Mouse (Mus musculus) forebrain, embryonic 15.5 days (tissue): Measurements from ENCODE around the gene Hist1h3f. TPM values are rescaled to one million over a fixed set of nuclear protein-coding genes. Genes with fewer than 3 reads are reported as not detected.
A peak's percentile ranks its signal among the peaks of the same experiment; 100 is the strongest.

Experiments used
- ATAC-seq: fragments of 200-750 bp; cut with Nextera tagmentation; replicated peaks from 2 replicates; pipeline ENCODE4 v1.8.0; 2017; ENCODE audit warnings: mild to moderate bottlenecking, moderate TSS enrichment, moderate library complexity
- H3K27ac ChIP-seq: fragments of 300-500 bp; sonication (generic); replicated peaks from 2 replicates; pipeline ENCODE4 v1.5.1; 2015; ENCODE audit warnings: mild to moderate bottlenecking, inconsistent platforms
- H3K27me3 ChIP-seq: fragments of 300-500 bp; sonication (generic); 2 replicates; pipeline ENCODE4 v1.6.1; 2015; ENCODE audit warnings: inconsistent platforms
- H3K36me3 ChIP-seq: fragments of 300-500 bp; sonication (generic); 2 replicates; pipeline ENCODE4 v1.6.1; 2015; ENCODE audit warnings: mild to moderate bottlenecking, inconsistent platforms
- H3K4me1 ChIP-seq: fragments of 300-500 bp; sonication (generic); 2 replicates; pipeline ENCODE4 v1.6.1; 2015; ENCODE audit warnings: inconsistent platforms
- H3K4me2 ChIP-seq: fragments of 300-500 bp; sonication (generic); replicated peaks from 2 replicates; pipeline ENCODE4 v1.6.1; 2015; ENCODE audit warnings: mild to moderate bottlenecking, inconsistent platforms
- H3K4me3 ChIP-seq: fragments of 300-500 bp; sonication (generic); 2 replicates; pipeline ENCODE4 v1.5.1; 2015; ENCODE audit warnings: mild to moderate bottlenecking, inconsistent platforms
- H3K9ac ChIP-seq: fragments of 300-500 bp; sonication (generic); replicated peaks from 2 replicates; pipeline ENCODE4 v1.6.1; 2015; ENCODE audit warnings: mild to moderate bottlenecking, inconsistent platforms
- H3K9me3 ChIP-seq: fragments of 300-500 bp; sonication (generic); 2 replicates; pipeline ENCODE4 v1.6.1; 2016; ENCODE audit warnings: inconsistent platforms
- WGBS: fragments of 180-500 bp; shearing (Covaris S2); methylation state at CpG from one replicate; pipeline ENCODE4 v1.1.7; 2015; ENCODE audit warnings: mixed read lengths; 5-methylcytosine and 5-hydroxymethylcytosine counted together
- polyA plus RNA-seq: library from polyadenylated mRNA; unstranded; fragments of >200 nt; fragmentation: Nextera tagmentation; extraction: Ambion mirVana; gene quantifications from 2 replicates; pipeline ENCODE4 v1.2.1, GENCODE M21; 2015

The Hist1h3f gene
- polyA plus RNA-seq = 0.46 and 0.94 TPM in 2 replicates

DNA sequence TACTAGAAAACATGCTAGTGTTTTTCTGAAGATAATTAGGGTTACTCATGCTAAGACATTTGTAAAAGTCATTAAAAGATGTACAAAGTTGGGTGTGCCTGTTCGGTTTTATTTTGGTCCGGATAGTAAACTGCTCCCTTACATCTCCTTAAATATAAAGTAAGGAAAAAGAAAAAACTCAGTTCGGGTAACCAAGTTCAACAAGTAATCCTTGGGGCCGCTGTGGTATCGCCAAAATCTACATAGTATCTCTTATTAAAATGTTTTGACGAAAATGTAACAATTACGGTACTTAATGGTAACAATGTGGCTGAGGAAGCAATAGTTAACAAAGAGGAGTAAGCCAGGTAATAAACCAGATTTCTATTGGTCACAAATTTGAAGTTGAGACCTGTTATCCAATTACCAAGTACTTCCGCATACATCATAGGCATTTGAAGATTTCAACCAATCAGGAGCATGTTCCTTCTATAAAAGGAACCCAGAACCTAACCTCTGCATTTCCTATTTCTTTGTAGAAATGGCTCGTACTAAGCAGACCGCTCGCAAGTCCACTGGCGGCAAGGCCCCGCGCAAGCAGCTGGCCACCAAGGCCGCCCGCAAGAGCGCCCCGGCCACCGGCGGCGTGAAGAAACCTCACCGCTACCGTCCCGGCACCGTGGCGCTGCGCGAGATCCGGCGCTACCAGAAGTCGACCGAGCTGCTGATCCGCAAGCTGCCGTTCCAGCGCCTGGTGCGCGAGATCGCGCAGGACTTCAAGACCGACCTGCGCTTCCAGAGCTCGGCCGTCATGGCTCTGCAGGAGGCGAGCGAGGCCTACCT lies at the start of gene Hist1h3f:
TSS of gene Hist1h3f (plus strand) at position 88 of the 822 bp plus-strand sequence.
- Histone ChIP-seq H3K27me3 (no peaks in the 10 kb centered on the region), H3K4me2 (peak within 1 kb of the TSS; percentile 83), H3K27ac (peak within 1 kb of the TSS; percentile 97), H3K9ac (peak within 1 kb of the TSS; percentile 65), H3K9me3 (no peaks in the 10 kb centered on the region), H3K4me3 (peak within 1 kb of the TSS; percentile 55), H3K36me3 (no peaks in the 10 kb centered on the region), H3K4me1 (peaks cover 8% of the 10 kb centered on the region; the same call in 1 of the 2 replicates)
- peak; percentile 97 for ATAC-seq
- WGBS = under 1% methylated on average over 34 of the region's 45 CpGs

DNA sequence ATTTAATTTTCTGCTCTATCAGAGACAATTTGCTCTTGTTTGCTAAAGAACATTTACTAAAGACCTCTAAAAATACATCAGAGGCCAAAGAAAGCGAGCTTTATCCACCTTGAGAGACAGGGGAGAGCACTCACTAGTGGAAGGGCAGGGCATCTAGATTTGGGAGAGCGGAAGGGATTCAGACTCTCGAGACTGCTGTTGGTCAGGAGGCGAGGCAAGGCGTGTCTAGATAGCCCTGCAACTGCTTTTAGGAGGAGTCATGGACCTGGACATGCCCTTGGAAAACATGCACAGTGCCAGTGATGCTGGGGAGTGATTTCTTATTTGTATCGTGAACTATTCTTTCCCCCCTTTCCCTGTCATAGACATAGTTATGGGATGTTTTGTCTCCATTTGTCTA lies 48.3 kb upstream of the Hist1h3f start:
- Histone ChIP-seq H3K27ac (no peak overlapping the region), H3K4me3 (no peak overlapping the region), H3K9ac (no peak overlapping the region), H3K4me1 (peaks cover 11% of the 10 kb centered on the region), H3K27me3 (no peaks in the 10 kb centered on the region), H3K9me3 (no peaks in the 10 kb centered on the region), H3K4me2 (no peak overlapping the region), H3K36me3 (no peaks in the 10 kb centered on the region)
- WGBS = 74% methylated on average over 6 of the region's 6 CpGs
- no peak for ATAC-seq

DNA sequence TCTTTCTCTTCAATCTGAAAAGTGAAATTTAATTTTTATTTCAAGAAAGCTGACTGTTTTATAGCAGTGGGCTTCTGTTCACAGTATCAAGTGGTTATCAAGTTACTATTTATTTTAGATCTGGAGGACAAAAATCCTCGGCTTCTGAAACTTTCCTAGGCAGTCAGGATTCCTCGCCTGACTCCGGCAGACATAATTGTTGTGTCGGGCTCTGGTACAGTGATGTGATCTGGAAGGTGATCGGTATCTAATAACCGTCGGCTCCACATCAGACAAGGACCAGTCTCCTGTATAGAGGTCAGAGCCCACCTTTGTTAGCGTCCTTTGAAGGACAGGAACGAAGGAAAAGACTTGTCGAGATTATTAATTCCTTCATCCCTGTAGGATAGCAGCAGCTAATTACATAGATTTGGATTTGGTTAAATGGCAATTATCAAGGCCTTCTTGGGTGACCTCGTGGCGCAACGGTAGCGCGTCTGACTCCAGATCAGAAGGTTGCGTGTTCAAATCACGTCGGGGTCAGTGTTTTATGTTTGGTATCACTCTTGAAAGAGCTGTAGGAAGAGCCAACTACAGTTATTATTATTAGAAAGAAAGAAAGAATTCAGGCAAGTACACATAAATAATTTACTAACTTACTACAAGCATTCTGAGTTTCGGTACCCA lies 46.1 kb upstream of the Hist1h3f start:
- Histone ChIP-seq H3K4me2 (peak overlapping the region; percentile 31), H3K4me1 (peaks cover 4% of the 10 kb centered on the region; the same call in 1 of the 2 replicates), H3K4me3 (peak overlapping the region; percentile 22), H3K9me3 (no peaks in the 10 kb centered on the region), H3K9ac (no peak overlapping the region), H3K27ac (no peak overlapping the region), H3K27me3 (no peaks in the 10 kb centered on the region), H3K36me3 (no peaks in the 10 kb centered on the region)
- ATAC-seq = no peak
- WGBS = 6% methylated on average over 19 of the region's 19 CpGs

DNA sequence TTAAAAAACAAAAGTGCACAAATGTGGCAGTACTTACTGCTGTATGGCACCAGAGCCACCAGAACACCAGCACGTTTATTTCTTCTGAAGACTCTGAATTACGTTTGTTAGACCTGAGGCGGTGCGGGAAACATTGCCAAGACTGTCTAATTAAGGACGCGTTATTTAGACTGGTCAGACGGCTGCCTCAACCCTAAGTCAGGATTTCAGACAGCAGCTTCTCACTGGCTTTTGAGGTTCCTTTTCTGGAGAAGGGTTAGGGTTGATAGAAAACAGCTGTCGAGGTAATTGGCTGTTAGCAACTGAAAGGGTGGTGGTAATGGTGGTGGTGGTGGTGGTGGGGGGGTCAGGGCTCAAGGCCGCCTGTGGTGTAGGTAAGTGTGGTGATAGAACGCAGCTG lies 45.2 kb upstream of the Hist1h3f start:
- H3K36me3 ChIP-seq = no peaks in the 10 kb centered on the region
- H3K9ac ChIP-seq = no peak overlapping the region
- no peak for ATAC-seq

DNA sequence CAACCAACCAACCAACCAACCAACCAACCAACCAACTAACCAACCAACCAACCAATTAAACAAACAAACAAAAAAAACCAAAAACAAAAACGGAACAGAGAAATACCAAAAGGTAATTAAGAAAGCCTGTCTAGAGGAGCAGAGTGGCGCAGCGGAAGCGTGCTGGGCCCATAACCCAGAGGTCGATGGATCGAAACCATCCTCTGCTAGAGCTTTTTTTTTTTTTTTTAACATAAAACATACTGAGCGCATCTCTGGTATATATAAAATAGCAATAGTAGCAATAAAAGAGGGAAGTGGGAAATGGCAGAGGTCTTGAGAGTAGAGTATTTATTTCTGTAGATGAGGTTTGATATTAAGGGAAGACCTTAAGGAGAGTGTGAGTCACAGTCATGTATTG lies 43.9 kb upstream of the Hist1h3f start:
- no peak for ATAC-seq
- H3K4me2 ChIP-seq = no peak overlapping the region
- no peak overlapping the region for H3K4me3 ChIP-seq
- H3K36me3 ChIP-seq = no peaks in the 10 kb centered on the region
- no peak overlapping the region for H3K9ac ChIP-seq
- H3K9me3 ChIP-seq = no peaks in the 10 kb centered on the region
- H3K27ac ChIP-seq = no peak overlapping the region
- peaks cover 4% of the 10 kb centered on the region; the same call in 1 of the 2 replicates for H3K4me1 ChIP-seq
- WGBS = 13% methylated on average over 7 of the region's 7 CpGs
- H3K27me3 ChIP-seq = no peaks in the 10 kb centered on the region

More for the DNA sequence above, 45.2 kb upstream of the Hist1h3f start:
- H3K4me3 ChIP-seq = peak overlapping the region; percentile 22; the same call in 1 of the 2 replicates
- H3K4me1 ChIP-seq = peaks cover 4% of the 10 kb centered on the region; the same call in 1 of the 2 replicates
- H3K9me3 ChIP-seq = no peaks in the 10 kb centered on the region
- 3% methylated on average over 10 of the region's 10 CpGs for WGBS
- no peak overlapping the region for H3K27ac ChIP-seq
- H3K4me2 ChIP-seq = peak overlapping the region; percentile 31
- no peaks in the 10 kb centered on the region for H3K27me3 ChIP-seq

DNA sequence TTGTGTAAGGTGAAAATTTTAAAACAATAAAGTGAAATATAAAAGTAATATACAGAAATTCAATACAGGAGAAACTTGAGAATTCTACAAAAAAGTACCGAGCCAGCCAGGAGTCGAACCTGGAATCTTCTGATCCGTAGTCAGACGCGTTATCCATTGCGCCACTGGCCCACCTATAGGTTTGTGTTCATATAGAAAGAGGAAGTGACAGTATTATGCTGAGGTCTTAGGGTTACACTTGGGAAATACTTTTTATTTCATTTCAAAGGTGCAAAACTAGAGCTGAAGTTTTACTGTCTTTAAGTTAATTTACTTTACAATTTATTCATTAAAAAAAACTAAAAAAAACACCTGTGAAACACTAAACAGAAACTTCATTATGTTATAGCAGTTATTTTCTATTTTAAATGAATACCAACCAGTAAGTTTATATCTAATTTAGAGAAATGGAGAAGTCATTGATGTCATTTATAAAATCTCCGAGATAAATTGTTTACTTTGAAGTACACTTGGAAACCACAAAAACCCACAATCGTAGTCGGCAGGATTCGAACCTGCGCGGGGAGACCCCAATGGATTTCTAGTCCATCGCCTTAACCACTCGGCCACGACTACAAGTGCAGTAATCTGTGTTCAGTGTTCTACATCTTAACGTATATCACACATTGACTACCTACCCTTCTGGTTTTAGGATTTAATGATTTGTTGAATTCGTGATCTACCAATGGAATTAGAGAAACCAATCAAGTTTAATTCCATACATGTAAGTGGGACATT lies 43.2 kb upstream of the Hist1h3f start:
- no peak overlapping the region for H3K4me2 ChIP-seq
- no peaks in the 10 kb centered on the region for H3K27me3 ChIP-seq
- peaks cover 4% of the 10 kb centered on the region; the same call in 1 of the 2 replicates for H3K4me1 ChIP-seq
- no peaks in the 10 kb centered on the region for H3K9me3 ChIP-seq
- H3K9ac ChIP-seq = no peak overlapping the region
- 0 out of 2 replicates have a peak, but pooled peaks have one; percentile 6 for ATAC-seq
- no peak overlapping the region for H3K27ac ChIP-seq
- 2% methylated on average over 17 of the region's 17 CpGs for WGBS
- H3K36me3 ChIP-seq = no peaks in the 10 kb centered on the region
- H3K4me3 ChIP-seq = no peak overlapping the region

DNA sequence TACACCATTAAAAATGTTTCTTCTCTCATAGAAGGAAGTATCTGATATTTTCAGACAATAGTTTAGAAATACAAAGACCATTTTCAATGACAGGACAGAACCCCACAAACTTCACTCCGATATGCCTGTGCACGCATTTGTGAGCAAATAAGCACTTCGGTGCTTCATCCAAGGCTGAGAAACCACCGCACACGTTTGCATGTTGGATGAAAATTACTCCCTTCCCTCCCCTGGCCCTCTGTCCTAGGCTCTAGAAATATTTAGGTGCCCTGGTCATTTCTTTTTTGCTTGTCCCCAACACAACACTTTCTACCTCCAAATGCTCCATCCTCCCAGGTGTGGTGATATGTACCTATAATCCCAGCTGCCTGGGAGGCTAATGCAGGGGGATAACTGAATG lies 42.3 kb upstream of the Hist1h3f start:
- H3K27me3 ChIP-seq = no peaks in the 10 kb centered on the region
- ATAC-seq = no peak
- H3K4me3 ChIP-seq = no peak overlapping the region
- no peak overlapping the region for H3K4me2 ChIP-seq
- peaks cover 8% of the 10 kb centered on the region for H3K4me1 ChIP-seq
- H3K36me3 ChIP-seq = no peaks in the 10 kb centered on the region
- H3K9me3 ChIP-seq = no peaks in the 10 kb centered on the region
- no peak overlapping the region for H3K9ac ChIP-seq
- no peak overlapping the region for H3K27ac ChIP-seq
- 22% methylated on average over 5 of the region's 5 CpGs for WGBS

DNA sequence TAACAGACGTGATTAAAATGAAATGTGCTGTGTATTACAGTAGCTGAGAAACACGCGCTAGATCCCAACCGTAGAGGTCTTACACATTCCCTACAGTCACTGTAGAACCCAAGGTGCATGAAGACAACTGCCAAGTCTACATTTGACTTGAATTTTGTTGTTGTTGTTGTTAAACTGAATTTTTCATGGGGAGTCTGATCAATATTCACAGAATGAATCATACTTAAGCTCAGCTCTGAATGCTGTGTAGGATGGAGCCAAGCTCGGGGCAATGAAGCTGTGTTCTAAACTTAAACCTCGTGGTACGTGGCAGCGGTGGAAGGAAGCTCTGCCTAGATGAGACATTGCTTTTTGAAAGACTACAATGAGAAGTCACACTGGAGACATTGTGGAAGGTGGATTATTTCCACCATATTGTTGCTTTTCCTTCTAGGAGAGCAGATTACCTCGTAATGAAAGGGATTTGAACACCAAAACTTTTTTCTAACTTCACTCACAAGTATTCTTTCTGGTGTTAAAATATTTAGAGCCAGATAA lies 41.8 kb upstream of the Hist1h3f start:
- H3K36me3 ChIP-seq = no peaks in the 10 kb centered on the region
- peaks cover 8% of the 10 kb centered on the region for H3K4me1 ChIP-seq
- no peak for ATAC-seq
- no peaks in the 10 kb centered on the region for H3K9me3 ChIP-seq
- no peak overlapping the region for H3K27ac ChIP-seq
- no peak overlapping the region for H3K4me3 ChIP-seq
- H3K4me2 ChIP-seq = no peak overlapping the region
- no peak overlapping the region for H3K9ac ChIP-seq
- 39% methylated on average over 9 of the region's 9 CpGs for WGBS
- no peaks in the 10 kb centered on the region for H3K27me3 ChIP-seq

DNA sequence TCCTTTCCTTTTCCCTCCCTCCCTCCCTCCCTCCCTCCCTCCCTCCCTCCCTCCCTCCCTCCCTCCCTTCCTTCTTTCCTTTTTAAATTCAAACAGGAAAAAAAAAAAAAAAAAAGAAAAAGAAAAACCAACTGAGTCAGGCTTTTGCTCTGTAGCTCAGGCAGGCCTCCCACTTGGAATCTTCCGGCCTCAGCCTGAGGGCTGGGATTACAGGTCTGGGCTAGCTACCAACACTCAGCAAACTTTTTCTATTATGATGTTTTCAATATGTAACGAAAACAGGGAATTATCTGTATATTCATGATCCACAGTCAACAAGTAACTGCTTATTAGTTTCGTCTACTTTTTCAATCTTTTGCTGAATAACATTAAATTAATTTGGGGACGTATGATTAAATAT lies 40.9 kb upstream of the Hist1h3f start:
- Histone ChIP-seq H3K9me3 (no peaks in the 10 kb centered on the region), H3K27ac (no peak overlapping the region), H3K9ac (no peak overlapping the region), H3K4me3 (no peak overlapping the region), H3K27me3 (no peaks in the 10 kb centered on the region), H3K4me2 (no peak overlapping the region), H3K36me3 (no peaks in the 10 kb centered on the region), H3K4me1 (peaks cover 8% of the 10 kb centered on the region)
- ATAC-seq = no peak
- WGBS = 40% methylated on average over 4 of the region's 4 CpGs

DNA sequence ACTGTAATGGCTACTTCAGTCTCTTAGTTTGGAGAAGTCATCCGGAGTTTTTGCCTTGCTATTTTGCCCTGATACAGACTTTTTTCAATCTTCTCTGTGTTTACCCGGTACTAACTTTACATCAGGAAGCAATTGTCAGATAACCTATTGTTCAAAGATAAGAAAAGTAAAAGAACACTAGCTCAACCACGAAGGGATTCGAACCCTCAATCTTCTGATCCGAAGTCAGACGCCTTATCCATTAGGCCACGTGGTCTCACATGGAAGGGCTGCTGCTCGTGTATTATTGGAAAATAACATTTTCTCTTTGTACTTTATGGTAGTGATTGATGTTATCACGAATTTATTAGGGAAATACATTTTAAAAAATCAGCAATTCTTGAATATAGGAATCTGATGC lies 40.1 kb upstream of the Hist1h3f start:
- H3K4me2 ChIP-seq = no peak overlapping the region
- H3K27me3 ChIP-seq = no peaks in the 10 kb centered on the region
- ATAC-seq = peak; percentile 54; the same call in 1 of the 2 replicates
- WGBS = 2% methylated on average over 9 of the region's 9 CpGs
- no peak overlapping the region for H3K9ac ChIP-seq
- H3K9me3 ChIP-seq = no peaks in the 10 kb centered on the region
- no peak overlapping the region for H3K4me3 ChIP-seq
- no peak overlapping the region for H3K27ac ChIP-seq
- H3K4me1 ChIP-seq = peaks cover 4% of the 10 kb centered on the region
- no peaks in the 10 kb centered on the region for H3K36me3 ChIP-seq

DNA sequence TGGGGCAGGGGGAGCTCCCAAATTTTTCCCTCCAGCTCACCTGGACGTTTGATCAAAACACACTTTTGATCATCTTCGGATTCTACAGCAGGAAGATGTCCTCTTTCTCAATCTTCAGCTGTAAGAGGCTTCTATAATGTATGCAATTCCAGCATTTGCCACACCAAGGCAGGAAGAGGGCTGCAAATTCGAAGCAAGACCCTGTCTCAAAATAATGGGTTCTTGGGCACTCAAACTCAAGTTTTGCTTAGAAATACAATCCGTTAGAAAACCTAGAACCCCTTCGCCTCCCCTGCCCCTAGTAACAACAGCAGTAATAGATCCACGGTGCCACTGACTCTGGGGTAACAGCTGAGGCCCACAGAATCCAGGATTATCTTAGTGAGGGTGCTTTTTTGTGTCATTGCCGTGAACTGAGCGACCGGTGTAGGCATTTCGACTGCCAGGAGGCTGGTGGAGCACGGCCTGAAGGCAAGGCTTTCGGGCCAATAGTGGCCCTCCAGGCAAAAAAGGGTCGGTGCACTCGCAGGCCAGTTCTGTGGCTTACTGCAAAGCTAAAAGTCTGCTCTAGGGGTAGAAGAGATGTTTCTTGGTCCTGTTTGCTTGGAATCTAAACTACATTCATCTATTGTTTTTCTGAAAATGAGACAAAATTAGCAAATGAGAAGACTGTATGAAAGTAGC lies 38.0 kb upstream of the Hist1h3f start:
- no peaks in the 10 kb centered on the region for H3K36me3 ChIP-seq
- H3K9me3 ChIP-seq = no peaks in the 10 kb centered on the region
- ATAC-seq = no peak
- H3K9ac ChIP-seq = no peak overlapping the region
- H3K4me1 ChIP-seq = peaks cover 4% of the 10 kb centered on the region
- no peak overlapping the region for H3K27ac ChIP-seq
- no peak overlapping the region for H3K4me2 ChIP-seq
- no peaks in the 10 kb centered on the region for H3K27me3 ChIP-seq
- 0 out of 2 replicates have a peak overlapping the region, but pooled peaks have one; percentile 2 for H3K4me3 ChIP-seq
- WGBS = 7% methylated on average over 14 of the region's 14 CpGs
